In the genomic region with DNA sequence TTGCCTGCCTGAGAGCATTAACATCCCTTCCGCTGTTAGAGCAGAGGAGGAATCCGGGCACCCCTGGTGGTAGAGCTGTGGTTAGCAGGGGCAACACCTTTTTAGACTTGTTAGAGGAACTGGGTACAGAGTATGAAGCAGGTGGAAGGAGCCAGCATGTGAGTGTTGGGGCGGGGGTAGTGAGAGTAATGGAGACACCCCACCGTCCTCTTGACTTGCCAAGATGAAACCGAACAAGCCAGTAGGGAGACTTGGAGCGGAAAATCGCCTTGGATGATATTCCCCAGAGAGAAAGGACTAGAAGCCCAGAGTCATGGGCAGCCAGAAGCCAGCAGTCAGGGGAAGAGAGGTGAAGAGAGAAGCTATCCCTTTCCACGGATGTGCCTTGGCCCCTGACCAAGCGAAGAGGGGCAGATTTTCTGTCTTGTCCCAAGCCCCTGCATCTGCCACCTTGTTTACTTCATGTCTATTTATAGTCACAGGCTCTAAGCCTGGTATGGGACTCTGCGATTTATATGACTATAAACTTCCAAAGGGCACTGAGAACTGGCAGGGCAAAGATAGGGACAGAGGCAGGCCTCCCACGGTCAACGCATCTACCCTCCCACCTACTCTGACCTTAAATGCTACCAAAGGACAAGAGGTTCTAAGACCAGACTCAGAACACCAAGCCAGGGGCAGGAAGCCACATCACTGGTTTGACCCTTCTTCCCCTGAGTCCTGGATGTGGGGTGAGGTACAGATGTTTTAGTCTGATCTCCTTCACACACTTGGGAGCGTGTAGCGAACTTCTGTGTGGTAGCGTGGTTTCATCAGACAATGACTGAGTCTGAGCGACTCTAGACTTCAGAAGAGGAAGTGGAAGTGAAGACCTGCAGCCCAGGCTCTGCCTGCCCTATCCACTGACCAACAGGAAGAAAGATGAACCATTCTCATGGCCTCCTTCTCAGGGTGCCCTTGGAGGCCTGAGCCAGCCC, we compare ENCODE assay signal across 10 mouse cellular contexts. TPM values are rescaled to one million over a fixed set of nuclear protein-coding genes. Genes with fewer than 3 reads are reported as not detected.
DNase-seq lines count a peak whose midpoint lies in the region; TF ChIP-seq lines count a peak whose summit lies in the region.
"Had no signal": no experiment of that assay in that cellular context is flagged by ENCODE, and none has a peak within 500 bp of the region (broad histone marks: within the 10 kb centered on the region; RNA-seq: fewer than 3 reads in every experiment).

No protein-coding gene starts in this region.

- peak; percentile 35 to 50 for DNase-seq in cerebellum, postnatal 14 days
- no peak for DNase-seq in cerebellum, adult 18-20 months
- DNase-seq in 3T3-L1 (ENCODE audit: low read depth, low spot score) = peak; percentile 30
- peak; percentile 91 for DNase-seq in gastrocnemius, adult 2 months
- DNase-seq in natural killer cell, adult 2 months (ENCODE audit: low spot score in 2 of 2) = peak; percentile 47 to 70
- no peak for DNase-seq in adrenal gland, postnatal 4 days (ENCODE audit: low spot score in 2 of 2)
- no peak for DNase-seq in right cerebral cortex, adult 18-20 months
- DNase-seq in layer of hippocampus, adult 9-10 months (ENCODE audit: low spot score) = no peak
- DNase-seq: cerebellum, adult 9-11 months; liver had no signal

- peak overlapping the region; percentile 41 for H3K4me3 ChIP-seq in gastrocnemius, adult 2 months

- peak; percentile 61 for TF ChIP-seq CTCF in gastrocnemius, adult 2 months (IDR thresholded peaks at IDR 0.05)

- peak overlapping the region; percentile 90 for H3K27ac ChIP-seq in gastrocnemius, adult 2 months

- intact Hi-C loops in gastrocnemius, adult 2 months (cut with DNase I) = loop anchor here (2.0 kb wide), 2 partner anchors 127 to 237 kb away; no protein-coding TSS in a partner anchor

RNA-seq across cellular contexts. Expression of a gene that starts 55.9 kb away (rescaled TPM):
- 10 to 100 TPM; 20.5 to 22.0 TPM for total RNA-seq in gastrocnemius, adult 2 months (2021)
- total RNA-seq in adrenal gland, postnatal 4 days (2021) = 10 to 100 TPM; 42.4 to 46.6 TPM

Comparison
In these comparisons a context has a peak if more than half of its experiments do, and no peak if none do; other contexts are left out.
1. DNase-seq: peak in cerebellum, postnatal 14 days (2 of 2), 3T3-L1 (single experiment), gastrocnemius, adult 2 months (single experiment) and natural killer cell, adult 2 months (2 of 2); none in cerebellum, adult 18-20 months (0 of 2), adrenal gland, postnatal 4 days (0 of 2), right cerebral cortex, adult 18-20 months (single experiment) and layer of hippocampus, adult 9-10 months (single experiment).